Mouse (Mus musculus) ES-E14 (cell line): ENCODE data around the gene Mblac2.

Source experiments
- MAFK ChIP-seq: IDR thresholded peaks from 2 replicates; pipeline ENCODE4 v1.6.1; 2014; ENCODE audit warnings: mild to moderate bottlenecking, low read depth, low read length, inconsistent platforms; ENCODE audit not compliant: insufficient read depth
- ZNF384 ChIP-seq: IDR thresholded peaks from 2 replicates; pipeline ENCODE4 v1.6.1; 2012; ENCODE audit warnings: low read depth, low read length, inconsistent platforms

GRCm38 (mm10) chr13:81793850-81794249 lies 82.7 kb downstream of the Mblac2 start:
- TF ChIP-seq ZNF384 (no peak), MAFK (no peak)
